Mouse (Mus musculus) hindbrain, embryonic 10.5 days (tissue): ENCODE measurements around the gene Nemp2. TPM values are rescaled to one million over a fixed set of nuclear protein-coding genes. Genes with fewer than 3 reads are reported as not detected.

Source experiments
- DNase-seq: peaks from one replicate; pipeline ENCODE4 v3.0.0-alpha.2; 2017; ENCODE audit warnings: low spot score
- H3K27ac ChIP-seq: fragments of 300-500 bp; sonication (generic); 2 replicates; pipeline ENCODE4 v1.5.1; 2016; ENCODE audit warnings: mild to moderate bottlenecking, moderate library complexity
- H3K27me3 ChIP-seq: fragments of 300-500 bp; sonication (generic); 2 replicates; pipeline ENCODE4 v1.6.1; 2016; ENCODE audit warnings: mild to moderate bottlenecking; ENCODE audit not compliant: poor library complexity, insufficient read depth, severe bottlenecking
- H3K36me3 ChIP-seq: fragments of 300-500 bp; sonication (generic); 2 replicates; pipeline ENCODE4 v1.6.1; 2016; ENCODE audit warnings: mild to moderate bottlenecking, moderate library complexity
- H3K4me1 ChIP-seq: fragments of 300-500 bp; sonication (generic); replicated peaks from 2 replicates; pipeline ENCODE4 v1.6.1; 2016; ENCODE audit warnings: mild to moderate bottlenecking
- H3K4me3 ChIP-seq: fragments of 300-500 bp; sonication (generic); 2 replicates; pipeline ENCODE4 v1.5.1; 2016; ENCODE audit warnings: mild to moderate bottlenecking, moderate library complexity
- H3K9me3 ChIP-seq: fragments of 300-500 bp; sonication (generic); 2 replicates; pipeline ENCODE4 v1.6.1; 2016; ENCODE audit warnings: mild to moderate bottlenecking, moderate library complexity
- whole genome bisulfite sequencing: fragments of 180-500 bp; shearing (Covaris S2); methylation state at CpG from one replicate; pipeline ENCODE4 v1.1.7; 2016; 5-methylcytosine and 5-hydroxymethylcytosine counted together
- polyA plus RNA-seq: library from polyadenylated mRNA; unstranded; fragments of >200 nt; fragmentation: Nextera tagmentation; extraction: Ambion mirVana; gene quantifications from 2 replicates; pipeline ENCODE4 v1.2.1, GENCODE M21; 2016

The Nemp2 gene
- 8.4 and 10.5 TPM in 2 replicates for polyA plus RNA-seq

DNA sequence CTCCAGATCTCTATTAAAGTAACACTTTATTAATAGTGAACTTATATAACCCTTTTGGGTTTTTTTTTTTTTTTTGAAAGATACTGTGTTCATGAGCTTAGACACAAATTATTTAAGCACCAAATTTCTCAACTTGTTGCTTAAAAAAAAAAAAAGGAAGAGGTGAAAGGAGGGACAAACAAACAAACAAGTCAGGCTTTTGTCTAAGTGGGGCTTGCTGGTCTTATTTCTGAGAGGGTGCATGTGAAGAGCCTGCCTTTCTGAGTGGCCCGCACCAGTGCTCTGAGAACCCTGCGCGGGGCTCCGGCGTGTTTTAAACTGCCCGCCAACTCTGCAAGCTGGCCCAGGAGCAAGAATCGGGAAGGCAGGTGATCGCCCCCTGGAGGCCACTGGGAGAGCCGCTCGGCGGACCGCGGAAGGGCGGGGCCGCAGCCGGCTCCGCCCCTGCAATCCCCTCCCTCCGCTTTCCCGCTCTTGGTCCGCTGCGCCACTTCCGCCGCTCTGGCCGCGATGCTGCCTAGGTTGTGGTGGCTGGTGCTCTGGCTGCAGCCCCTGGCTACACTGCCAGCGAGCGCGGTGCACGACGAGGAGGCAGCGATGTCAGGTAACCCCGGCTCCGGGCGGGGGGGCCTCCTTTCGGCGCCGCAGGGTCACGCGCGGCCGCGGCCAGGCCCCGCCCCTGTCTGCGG is at the start of gene Nemp2:
Gene Nemp2 (plus strand): TSS at position 456 of the 689 bp plus-strand sequence.
- Histone ChIP-seq H3K27me3 (no peaks in the 10 kb centered on the region), H3K27ac (peak within 1 kb of the TSS; percentile 98), H3K36me3 (peaks cover 12% of the 10 kb centered on the region; the same call in 1 of the 2 replicates), H3K4me1 (peaks cover 13% of the 10 kb centered on the region), H3K9me3 (no peaks in the 10 kb centered on the region), H3K4me3 (peak within 1 kb of the TSS; percentile 85)
- DNase-seq, result peak; percentile 95
- WGBS, result under 1% methylated on average over 44 of the region's 44 CpGs

DNA sequence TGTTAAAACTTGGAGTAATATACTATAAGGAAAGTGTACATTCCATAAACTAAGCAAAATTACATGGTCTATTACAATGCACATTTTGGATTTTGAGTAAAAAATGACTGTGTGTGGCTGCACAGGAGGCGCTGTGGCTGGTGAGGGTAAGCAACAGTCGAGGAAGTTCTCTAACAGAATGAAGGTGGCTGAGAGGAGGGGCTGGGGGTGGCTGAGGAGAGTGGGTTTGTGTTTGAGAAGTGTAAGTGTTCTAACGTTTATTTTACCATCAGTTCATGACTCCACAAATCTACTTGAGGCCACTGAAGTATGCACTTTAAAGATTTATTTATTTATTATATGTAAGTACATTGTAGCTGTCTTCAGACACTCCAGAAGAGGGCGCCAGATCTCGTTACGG is 48.8 kb upstream of the Nemp2 start:
- Histone ChIP-seq H3K36me3 (no peaks in the 10 kb centered on the region), H3K27ac (no peak overlapping the region), H3K9me3 (no peaks in the 10 kb centered on the region), H3K4me1 (peaks cover 9% of the 10 kb centered on the region), H3K4me3 (no peak overlapping the region), H3K27me3 (no peaks in the 10 kb centered on the region)
- WGBS, result 79% methylated on average over 6 of the region's 6 CpGs
- no peak for DNase-seq

DNA sequence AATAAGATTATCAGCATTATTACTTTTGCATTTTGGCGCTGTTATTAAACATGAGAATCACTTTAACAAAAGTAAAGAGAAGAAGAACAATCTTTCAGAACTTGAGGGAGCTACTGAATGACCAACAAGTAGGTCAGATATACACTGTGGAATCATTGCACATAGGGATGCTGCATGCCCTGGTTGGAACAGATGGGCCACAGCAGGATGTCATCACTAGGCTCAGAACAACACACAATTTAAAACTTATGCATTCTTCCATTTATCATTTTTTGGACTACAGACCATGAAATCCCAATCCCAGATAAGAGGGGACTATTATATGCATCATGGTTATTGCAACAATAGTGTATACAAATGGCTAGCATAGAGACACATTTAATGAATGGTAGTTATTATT is 47.6 kb upstream of the Nemp2 start:
- H3K4me1 ChIP-seq, result peaks cover 7% of the 10 kb centered on the region
- H3K27me3 ChIP-seq, result no peaks in the 10 kb centered on the region
- H3K27ac ChIP-seq, result no peak overlapping the region
- H3K36me3 ChIP-seq, result no peaks in the 10 kb centered on the region
- no peak overlapping the region for H3K4me3 ChIP-seq
- 93% methylated on average over 1 of the region's 1 CpGs for WGBS
- H3K9me3 ChIP-seq, result no peaks in the 10 kb centered on the region
- no peak for DNase-seq

DNA sequence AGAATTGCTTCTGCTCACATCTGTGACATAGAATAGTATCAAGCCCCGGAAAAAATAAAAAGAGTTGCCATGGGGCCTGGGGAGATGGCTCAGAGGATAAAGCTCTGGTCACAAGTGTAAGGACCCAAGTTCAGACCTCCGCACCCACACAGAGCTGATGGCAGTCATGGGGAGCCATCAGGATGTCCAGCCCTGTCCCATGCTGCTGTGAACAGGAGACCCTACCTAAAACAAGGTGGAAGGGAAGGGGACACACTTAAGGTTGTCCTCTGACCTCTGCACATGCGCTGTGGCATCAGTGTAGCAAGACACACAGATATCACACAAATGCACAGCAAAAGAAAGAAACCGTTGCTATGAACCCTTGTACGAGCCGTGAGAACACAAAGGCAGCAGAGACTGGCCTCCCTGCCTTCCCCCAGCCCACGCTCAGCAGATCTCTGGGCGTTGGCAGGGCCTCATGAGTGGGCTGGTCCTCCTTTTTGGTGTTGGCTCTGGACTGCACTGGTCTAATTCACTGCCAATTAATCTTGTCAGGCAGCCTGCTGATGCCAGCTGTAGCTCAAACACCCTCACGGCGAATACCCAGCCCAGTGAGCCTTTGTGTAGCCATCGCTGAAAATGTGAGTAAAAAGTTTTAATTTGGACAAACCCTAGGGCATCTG is 33.4 kb upstream of the Nemp2 start:
- peak overlapping the region; percentile 53 for H3K27ac ChIP-seq
- no peaks in the 10 kb centered on the region for H3K27me3 ChIP-seq
- H3K4me3 ChIP-seq, result no peak overlapping the region
- peak; percentile 7 for DNase-seq
- H3K36me3 ChIP-seq, result no peaks in the 10 kb centered on the region
- WGBS, result 71% methylated on average over 11 of the region's 11 CpGs
- H3K4me1 ChIP-seq, result 0 out of 2 replicates have a peak, but pooled peaks cover 3% of the 10 kb centered on the region
- H3K9me3 ChIP-seq, result no peaks in the 10 kb centered on the region

DNA sequence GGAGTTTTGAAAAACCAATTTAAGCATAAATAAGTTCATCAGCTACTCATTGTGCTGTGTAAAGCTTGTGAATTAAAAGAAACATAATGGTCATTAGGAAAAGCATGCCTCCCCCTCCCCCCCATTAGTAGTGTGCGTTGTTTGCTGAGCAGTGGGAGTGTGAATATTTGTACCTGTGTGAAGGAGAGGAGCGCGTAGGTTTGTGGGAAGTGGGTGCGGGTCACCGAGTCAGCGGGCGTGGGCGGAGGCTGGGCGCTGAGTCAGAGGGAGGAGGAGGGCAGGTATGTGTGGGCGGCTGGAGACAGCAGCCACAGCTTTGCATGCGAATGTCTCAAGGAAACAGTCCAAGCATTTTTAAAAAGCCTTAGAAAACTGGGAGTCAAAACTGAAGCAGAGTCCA is 32.7 kb upstream of the Nemp2 start:
- H3K27me3 ChIP-seq, result no peaks in the 10 kb centered on the region
- WGBS, result 45% methylated on average over 11 of the region's 11 CpGs
- no peaks in the 10 kb centered on the region for H3K9me3 ChIP-seq
- no peak overlapping the region for H3K4me3 ChIP-seq
- H3K4me1 ChIP-seq, result 0 out of 2 replicates have a peak, but pooled peaks cover 3% of the 10 kb centered on the region
- H3K36me3 ChIP-seq, result no peaks in the 10 kb centered on the region
- no peak for DNase-seq
- no peak overlapping the region for H3K27ac ChIP-seq

DNA sequence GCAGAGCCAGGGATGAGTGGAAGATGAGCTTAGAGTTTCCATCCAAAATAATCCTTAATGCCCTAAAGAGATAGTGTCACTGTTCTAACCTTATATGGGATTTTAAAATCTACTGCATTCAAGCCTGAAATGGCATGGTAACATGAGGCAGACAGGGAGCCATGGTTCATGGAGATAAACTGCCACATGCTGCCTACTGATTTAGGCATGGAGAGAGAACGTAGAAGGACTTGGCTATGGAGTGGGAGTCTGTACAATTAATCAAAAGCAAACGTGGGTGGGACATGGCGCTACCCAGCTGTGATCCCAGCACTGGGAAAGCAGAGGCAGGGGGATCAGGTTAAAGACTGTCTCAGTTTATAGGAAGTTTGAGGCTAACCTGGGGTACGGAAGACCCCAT is 32.1 kb upstream of the Nemp2 start:
- Histone ChIP-seq H3K4me3 (no peak overlapping the region), H3K27me3 (no peaks in the 10 kb centered on the region), H3K4me1 (0 out of 2 replicates have a peak, but pooled peaks cover 3% of the 10 kb centered on the region), H3K9me3 (no peaks in the 10 kb centered on the region), H3K27ac (no peak overlapping the region), H3K36me3 (no peaks in the 10 kb centered on the region)
- 73% methylated on average over 4 of the region's 4 CpGs for WGBS
- DNase-seq, result no peak

DNA sequence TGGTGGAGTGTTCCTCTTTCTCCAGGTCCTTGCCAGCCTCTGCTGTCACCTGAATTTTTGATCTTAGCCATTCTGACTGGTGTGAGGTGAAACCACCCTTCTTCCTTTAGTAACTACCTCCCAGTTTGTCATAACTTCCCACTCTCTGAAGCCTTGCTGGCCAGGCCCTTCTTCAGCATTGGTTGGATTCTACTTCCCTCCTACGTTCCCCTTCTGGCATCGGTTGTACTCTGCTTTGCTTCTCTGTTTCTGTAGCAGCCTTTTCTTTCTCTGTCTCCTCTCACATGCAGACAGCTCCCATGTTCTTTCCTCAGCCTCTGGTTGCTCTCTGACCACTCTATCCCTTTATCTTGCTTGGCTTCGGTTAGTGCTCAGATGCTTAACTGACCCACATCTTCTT is 29.0 kb upstream of the Nemp2 start:
- H3K4me3 ChIP-seq, result no peak overlapping the region
- 0 out of 2 replicates have a peak, but pooled peaks cover 3% of the 10 kb centered on the region for H3K4me1 ChIP-seq
- H3K9me3 ChIP-seq, result 0 out of 2 replicates have a peak, but pooled peaks cover 7% of the 10 kb centered on the region
- H3K27me3 ChIP-seq, result no peaks in the 10 kb centered on the region
- H3K36me3 ChIP-seq, result no peaks in the 10 kb centered on the region
- WGBS, result 93% methylated on average over 3 of the region's 3 CpGs
- no peak overlapping the region for H3K27ac ChIP-seq
- DNase-seq, result no peak

DNA sequence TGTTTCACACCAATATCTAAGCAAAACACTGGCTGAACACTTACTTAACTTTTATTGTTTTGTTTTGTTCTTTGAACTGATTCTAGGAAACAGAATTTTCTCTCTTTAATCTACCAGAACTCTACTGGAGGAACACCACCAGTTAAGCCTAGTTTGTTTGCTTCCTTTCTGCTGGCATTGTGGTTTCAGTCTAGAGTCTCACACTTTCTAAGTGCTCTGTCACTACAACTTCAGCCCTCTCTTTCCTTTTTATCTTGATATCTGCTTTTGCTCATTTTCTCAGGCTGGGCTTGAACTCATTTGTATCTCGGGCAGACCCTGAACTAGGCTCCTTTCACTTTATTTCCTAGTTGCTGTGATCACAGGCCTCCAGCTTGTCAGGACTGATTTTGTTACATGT is 22.8 kb upstream of the Nemp2 start:
- 92% methylated on average over 1 of the region's 1 CpGs for WGBS
- H3K27me3 ChIP-seq, result no peaks in the 10 kb centered on the region
- DNase-seq, result no peak
- H3K4me1 ChIP-seq, result no peaks in the 10 kb centered on the region
- no peak overlapping the region for H3K4me3 ChIP-seq
- no peaks in the 10 kb centered on the region for H3K36me3 ChIP-seq
- H3K9me3 ChIP-seq, result 0 out of 2 replicates have a peak, but pooled peaks cover 7% of the 10 kb centered on the region
- H3K27ac ChIP-seq, result no peak overlapping the region

DNA sequence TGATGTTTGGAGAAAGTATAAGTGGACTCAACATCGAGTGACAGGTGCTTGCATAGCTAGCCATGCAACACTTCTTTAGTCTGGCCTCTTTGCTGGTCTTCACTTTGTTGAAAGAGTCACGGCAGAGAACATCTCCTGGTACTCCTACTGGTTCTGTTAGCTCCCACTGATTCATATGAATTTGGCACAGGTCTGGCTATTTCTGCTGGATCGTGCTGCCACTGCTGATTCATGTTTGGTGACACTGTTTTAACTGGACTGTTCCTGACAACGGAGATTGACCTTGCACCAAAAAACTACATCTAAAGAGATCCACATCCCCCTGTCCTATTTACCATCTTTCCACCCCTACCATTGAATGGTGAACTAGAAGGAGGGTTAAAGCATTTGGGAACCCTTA is 22.0 kb upstream of the Nemp2 start:
- no peak overlapping the region for H3K4me3 ChIP-seq

DNA sequence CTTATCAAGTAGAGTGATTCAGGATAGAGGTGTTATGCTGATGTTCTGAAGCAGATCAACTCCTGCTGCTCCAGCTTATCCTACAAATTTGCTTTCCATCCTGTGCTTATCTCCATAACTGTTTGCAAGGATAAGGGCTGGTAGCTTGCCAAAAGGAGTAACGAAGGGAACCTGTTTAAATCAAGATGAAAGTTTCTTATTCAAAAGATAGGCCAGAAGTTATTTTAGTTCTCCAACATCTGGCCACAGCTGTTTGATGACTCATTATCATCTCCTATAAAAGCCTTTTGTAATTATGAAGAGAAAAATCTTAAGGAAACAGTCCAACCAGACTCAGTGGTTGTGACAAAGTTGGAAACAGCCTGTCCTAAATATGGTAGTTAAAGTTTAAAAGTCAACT is 12.3 kb upstream of the Nemp2 start:
- WGBS, result 88% methylated on average over 1 of the region's 1 CpGs
- H3K27me3 ChIP-seq, result no peaks in the 10 kb centered on the region
- no peak for DNase-seq
- no peak overlapping the region for H3K27ac ChIP-seq
- no peaks in the 10 kb centered on the region for H3K36me3 ChIP-seq
- no peaks in the 10 kb centered on the region for H3K4me1 ChIP-seq
- H3K9me3 ChIP-seq, result no peaks in the 10 kb centered on the region
- no peak overlapping the region for H3K4me3 ChIP-seq

More for the DNA sequence above, 22.0 kb upstream of the Nemp2 start:
- Histone ChIP-seq H3K4me1 (no peaks in the 10 kb centered on the region), H3K36me3 (no peaks in the 10 kb centered on the region), H3K9me3 (0 out of 2 replicates have a peak, but pooled peaks cover 7% of the 10 kb centered on the region), H3K27ac (no peak overlapping the region), H3K27me3 (no peaks in the 10 kb centered on the region)
- 88% methylated on average over 4 of the region's 4 CpGs for WGBS
- DNase-seq, result no peak

DNA sequence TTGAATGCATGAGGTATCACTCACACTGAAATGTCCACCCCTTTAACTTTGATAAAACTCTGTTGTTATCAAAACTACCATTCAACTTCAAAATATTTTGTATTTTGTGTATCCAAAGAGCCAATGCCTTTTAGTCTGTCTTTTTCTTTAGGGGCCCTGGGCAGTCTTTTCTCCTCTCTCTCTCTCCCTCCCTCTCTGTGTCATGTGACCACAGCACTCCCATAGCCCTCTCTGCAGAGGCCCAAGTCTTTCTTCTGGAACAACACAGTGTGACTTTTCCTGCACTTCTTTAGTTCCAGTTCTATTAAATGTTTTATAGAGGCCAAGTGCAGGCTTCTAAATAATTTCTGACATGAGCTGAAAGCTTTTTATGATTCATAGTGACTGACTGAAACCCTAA is 10.1 kb upstream of the Nemp2 start:
- no peaks in the 10 kb centered on the region for H3K36me3 ChIP-seq
- H3K27me3 ChIP-seq, result no peaks in the 10 kb centered on the region
- H3K27ac ChIP-seq, result no peak overlapping the region
- H3K9me3 ChIP-seq, result no peaks in the 10 kb centered on the region
- H3K4me1 ChIP-seq, result no peaks in the 10 kb centered on the region
- no peak for DNase-seq
- H3K4me3 ChIP-seq, result no peak overlapping the region

DNA sequence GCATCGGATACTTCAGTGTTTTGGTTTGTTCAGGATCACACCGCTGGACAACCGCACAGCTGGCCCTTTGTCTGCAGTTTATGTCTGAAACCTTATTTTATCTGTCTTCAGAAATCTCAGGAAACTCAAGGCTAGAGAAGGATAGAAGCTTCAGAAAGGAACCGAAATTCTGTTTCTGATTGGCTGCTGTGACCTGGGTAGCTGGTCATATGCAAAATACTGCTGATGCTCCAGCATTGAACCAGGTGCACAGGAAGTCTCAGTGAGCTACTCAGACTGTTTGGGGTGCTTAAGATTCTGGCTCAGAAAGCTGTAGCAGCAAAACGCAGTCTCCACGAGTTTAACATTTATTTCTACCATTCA is 415 bp downstream of the Nemp2 start:
- peak overlapping the region; percentile 98 for H3K27ac ChIP-seq
- no peak for DNase-seq

DNA sequence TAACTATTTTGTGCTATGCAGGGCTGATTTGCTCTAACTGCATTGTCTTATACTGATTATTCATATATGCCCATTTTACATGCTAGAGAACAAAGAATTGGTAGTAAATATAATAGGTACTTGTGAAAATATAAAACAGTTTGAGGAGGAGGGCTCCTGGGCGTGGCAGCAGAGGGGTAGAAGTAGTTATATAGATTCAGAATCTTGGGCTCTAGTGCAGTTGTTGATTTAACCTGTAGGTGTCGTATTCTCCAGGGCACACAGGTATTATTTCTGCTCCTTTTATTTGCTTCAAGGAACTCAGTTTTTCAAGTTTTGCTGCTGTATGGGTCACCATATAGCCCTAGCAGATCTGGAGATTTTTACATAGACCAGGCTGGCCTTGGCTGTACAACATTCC is 1.1 kb downstream of the Nemp2 start:
- H3K4me1 ChIP-seq, result peaks cover 13% of the 10 kb centered on the region
- H3K27ac ChIP-seq, result 0 out of 2 replicates have a peak overlapping the region, but pooled peaks have one; percentile 98
- DNase-seq, result no peak
- H3K27me3 ChIP-seq, result no peaks in the 10 kb centered on the region
- 83% methylated on average over 2 of the region's 2 CpGs for WGBS
- H3K36me3 ChIP-seq, result peaks cover 21% of the 10 kb centered on the region; the same call in 1 of the 2 replicates
- no peaks in the 10 kb centered on the region for H3K9me3 ChIP-seq
- peak overlapping the region; percentile 85 for H3K4me3 ChIP-seq

More for the DNA sequence above, 415 bp downstream of the Nemp2 start:
- peak overlapping the region; percentile 85 for H3K4me3 ChIP-seq
- no peaks in the 10 kb centered on the region for H3K27me3 ChIP-seq
- no peaks in the 10 kb centered on the region for H3K9me3 ChIP-seq
- peaks cover 17% of the 10 kb centered on the region; the same call in 1 of the 2 replicates for H3K36me3 ChIP-seq
- H3K4me1 ChIP-seq, result peaks cover 13% of the 10 kb centered on the region
- 2% methylated on average over 6 of the region's 6 CpGs for WGBS
